Mouse (Mus musculus) stomach, embryonic 15.5 days (tissue): ENCODE results near the gene Slc22a20. TPM values are rescaled to one million over a fixed set of nuclear protein-coding genes. Genes with fewer than 3 reads are reported as not detected.
A peak's percentile ranks its signal among the peaks of the same experiment; 100 is the strongest.

Experiments
- ATAC-seq: fragments of 200-750 bp; cut with Nextera tagmentation; 2 replicates; pipeline ENCODE4 v1.8.0; 2017; ENCODE audit warnings: low read depth, moderate number of reproducible peaks, moderate TSS enrichment; ENCODE audit not compliant: insufficient read depth, low FRiP score
- H3K27ac ChIP-seq: fragments of 300-500 bp; sonication (generic); 2 replicates; pipeline ENCODE4 v1.5.1; 2015; ENCODE audit warnings: mild to moderate bottlenecking, inconsistent platforms
- H3K27me3 ChIP-seq: fragments of 300-500 bp; sonication (generic); replicated peaks from 2 replicates; pipeline ENCODE4 v1.6.1; 2015; ENCODE audit warnings: inconsistent platforms
- H3K36me3 ChIP-seq: fragments of 300-500 bp; sonication (generic); 2 replicates; pipeline ENCODE4 v1.6.1; 2015; ENCODE audit warnings: inconsistent platforms
- H3K4me1 ChIP-seq: fragments of 300-500 bp; sonication (generic); 2 replicates; pipeline ENCODE4 v1.6.1; 2015; ENCODE audit warnings: inconsistent platforms
- H3K4me2 ChIP-seq: fragments of 300-500 bp; sonication (generic); 2 replicates; pipeline ENCODE4 v1.6.1; 2015; ENCODE audit warnings: mild to moderate bottlenecking, inconsistent platforms
- H3K4me3 ChIP-seq: fragments of 300-500 bp; sonication (generic); replicated peaks from 2 replicates; pipeline ENCODE4 v1.5.1; 2015; ENCODE audit warnings: inconsistent platforms
- H3K9ac ChIP-seq: fragments of 300-500 bp; sonication (generic); 2 replicates; pipeline ENCODE4 v1.6.1; 2015; ENCODE audit warnings: inconsistent platforms
- H3K9me3 ChIP-seq: fragments of 300-500 bp; sonication (generic); 2 replicates; pipeline ENCODE4 v1.6.1; 2016; ENCODE audit warnings: inconsistent platforms
- WGBS: fragments of 180-500 bp; shearing (Covaris S2); methylation state at CpG from one replicate; pipeline ENCODE4 v1.1.7; 2015; 5-methylcytosine and 5-hydroxymethylcytosine counted together
- polyA plus RNA-seq: library from polyadenylated mRNA; unstranded; fragments of >200 nt; fragmentation: Nextera tagmentation; extraction: Ambion mirVana; gene quantifications from 2 replicates; pipeline ENCODE4 v1.2.1, GENCODE M21; 2015

Slc22a20 gene
- polyA plus RNA-seq, result not detected in 2 replicates

GRCm38 (mm10) chr19:5986043-5986442 lies at the start of gene Slc22a20:
Gene Slc22a20 (minus strand): TSS chr19:5986143.
- ATAC-seq, result no peak
- Histone ChIP-seq H3K9me3 (no peaks in the 10 kb centered on the region), H3K27me3 (no peaks in the 10 kb centered on the region), H3K36me3 (no peaks in the 10 kb centered on the region), H3K4me1 (peaks cover 18% of the 10 kb centered on the region), H3K27ac (no peak within 1 kb of the TSS), H3K9ac (no peak within 1 kb of the TSS), H3K4me2 (no peak within 1 kb of the TSS), H3K4me3 (no peak within 1 kb of the TSS)
- 44% methylated on average over 4 of the region's 4 CpGs for WGBS

DNA sequence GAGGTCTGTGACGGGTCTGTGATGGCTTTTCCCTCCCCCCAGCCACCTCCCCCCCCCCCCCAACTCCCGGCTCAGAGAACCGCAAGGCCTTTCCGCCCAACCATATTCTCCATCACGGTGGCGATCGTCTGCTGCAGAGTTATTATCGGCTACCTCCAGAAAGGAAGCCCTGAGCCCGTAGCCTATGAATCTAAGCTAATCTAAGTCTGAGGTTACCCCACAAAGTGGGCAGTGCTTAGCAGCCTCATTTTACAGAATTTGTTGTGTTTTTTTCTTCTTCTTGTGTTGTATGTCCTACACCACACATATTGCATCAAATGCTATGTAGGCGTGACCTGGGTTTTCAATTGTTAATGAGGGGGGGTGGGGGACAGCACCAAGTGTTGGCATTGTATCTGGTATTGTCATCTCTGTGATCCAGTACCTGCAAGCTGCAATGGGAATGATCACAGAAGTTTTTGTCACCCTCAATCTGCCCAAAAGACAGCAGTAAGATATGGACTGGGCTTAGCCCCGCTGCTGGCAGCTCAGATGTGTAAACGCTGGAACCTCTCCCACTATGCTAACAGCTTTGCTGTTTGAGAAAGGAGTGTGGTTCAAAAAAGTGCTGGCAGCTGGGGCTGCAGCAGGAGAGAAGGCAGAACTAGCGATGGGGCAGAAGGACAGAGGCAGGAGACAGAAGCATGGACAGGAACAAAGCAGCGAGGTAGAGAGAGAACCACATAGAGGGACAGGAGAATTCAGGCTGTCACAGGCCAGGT lies 44.8 kb upstream of the Slc22a20 start:
- Histone ChIP-seq H3K27ac (no peak overlapping the region), H3K36me3 (no peaks in the 10 kb centered on the region), H3K27me3 (no peaks in the 10 kb centered on the region), H3K4me1 (no peaks in the 10 kb centered on the region), H3K9me3 (no peaks in the 10 kb centered on the region), H3K9ac (no peak overlapping the region), H3K4me2 (no peak overlapping the region), H3K4me3 (no peak overlapping the region)
- WGBS, result 64% methylated on average over 14 of the region's 14 CpGs
- ATAC-seq, result no peak

DNA sequence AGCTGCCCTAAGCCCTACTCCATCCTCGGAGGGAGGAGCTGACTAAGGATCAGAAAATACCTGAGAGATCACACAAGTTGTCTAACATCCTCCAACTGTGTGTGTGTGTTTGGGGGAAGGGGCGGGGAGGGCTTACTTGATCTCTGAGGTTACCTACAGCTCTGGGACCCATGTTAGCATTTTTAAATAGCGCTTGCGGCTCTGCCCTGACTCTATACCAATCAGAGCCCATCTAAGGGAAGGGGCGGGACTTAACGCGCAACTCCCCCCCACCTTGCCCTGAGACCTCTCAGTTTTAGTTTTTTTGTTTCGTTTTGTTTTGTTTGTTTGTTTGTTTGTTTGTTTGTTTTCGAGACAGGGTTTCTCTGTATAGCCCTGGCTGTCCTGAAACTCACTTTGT lies 43.5 kb upstream of the Slc22a20 start:
- WGBS, result 73% methylated on average over 9 of the region's 9 CpGs
- no peak overlapping the region for H3K9ac ChIP-seq
- H3K4me3 ChIP-seq, result no peak overlapping the region
- no peaks in the 10 kb centered on the region for H3K36me3 ChIP-seq
- no peak overlapping the region for H3K4me2 ChIP-seq
- no peaks in the 10 kb centered on the region for H3K9me3 ChIP-seq
- no peak overlapping the region for H3K27ac ChIP-seq
- no peaks in the 10 kb centered on the region for H3K4me1 ChIP-seq
- ATAC-seq, result no peak
- no peaks in the 10 kb centered on the region for H3K27me3 ChIP-seq

DNA sequence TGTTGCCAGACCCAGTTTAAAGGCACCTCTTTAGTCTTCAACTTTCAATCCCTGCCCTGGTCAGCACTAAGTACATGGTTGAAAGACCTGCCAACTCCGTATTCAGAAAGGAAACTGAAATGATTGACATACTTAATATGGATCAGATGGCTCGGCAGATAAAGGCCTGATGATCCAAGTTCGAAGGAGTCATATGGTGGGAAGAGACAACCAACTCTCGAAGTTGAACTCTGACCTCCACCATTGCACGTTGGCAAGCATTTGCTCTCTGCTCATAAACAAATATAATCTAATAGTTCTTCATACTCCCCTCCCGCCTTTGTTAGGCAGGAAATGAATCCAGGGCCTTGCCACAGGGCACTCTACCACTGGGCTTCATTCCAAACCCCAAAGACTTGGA lies 43.0 kb upstream of the Slc22a20 start:
- no peak for ATAC-seq
- H3K36me3 ChIP-seq, result no peaks in the 10 kb centered on the region
- WGBS, result 71% methylated on average over 6 of the region's 6 CpGs
- H3K27ac ChIP-seq, result no peak overlapping the region
- no peak overlapping the region for H3K4me2 ChIP-seq
- no peak overlapping the region for H3K9ac ChIP-seq
- H3K4me1 ChIP-seq, result no peaks in the 10 kb centered on the region
- no peaks in the 10 kb centered on the region for H3K27me3 ChIP-seq
- no peaks in the 10 kb centered on the region for H3K9me3 ChIP-seq
- H3K4me3 ChIP-seq, result no peak overlapping the region

GRCm38 (mm10) chr19:6023930-6024329 lies 38.0 kb upstream of the Slc22a20 start:
- Histone ChIP-seq H3K27me3 (no peaks in the 10 kb centered on the region), H3K4me2 (no peak overlapping the region), H3K27ac (no peak overlapping the region)

DNA sequence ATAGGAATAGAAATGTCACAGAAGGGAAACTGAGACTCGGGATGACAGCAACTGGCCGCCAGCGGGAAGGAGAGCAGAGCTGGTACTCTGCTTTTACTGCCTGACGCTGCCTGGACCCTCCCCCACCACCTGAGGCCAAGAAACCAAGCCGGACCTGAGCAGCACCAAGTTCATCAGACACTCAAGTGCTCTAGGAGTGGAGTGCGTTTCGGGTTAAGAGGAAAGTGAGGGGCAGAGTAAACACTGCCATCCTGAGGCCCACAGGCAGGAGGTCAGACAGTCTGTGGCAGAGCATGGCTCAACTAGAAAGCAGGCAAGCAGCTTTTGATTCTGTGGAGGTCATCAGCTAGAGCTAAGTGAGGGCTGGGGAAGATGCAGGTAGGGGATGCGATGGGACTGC lies 37.1 kb upstream of the Slc22a20 start:
- Histone ChIP-seq H3K36me3 (no peaks in the 10 kb centered on the region), H3K27me3 (no peaks in the 10 kb centered on the region), H3K9ac (no peak overlapping the region), H3K27ac (no peak overlapping the region), H3K4me2 (no peak overlapping the region), H3K9me3 (no peaks in the 10 kb centered on the region), H3K4me1 (no peaks in the 10 kb centered on the region), H3K4me3 (no peak overlapping the region)
- ATAC-seq, result no peak
- 57% methylated on average over 8 of the region's 8 CpGs for WGBS

More at GRCm38 (mm10) chr19:6023930-6024329, 38.0 kb upstream of the Slc22a20 start:
- H3K36me3 ChIP-seq, result no peaks in the 10 kb centered on the region
- H3K4me3 ChIP-seq, result no peak overlapping the region
- no peaks in the 10 kb centered on the region for H3K4me1 ChIP-seq
- ATAC-seq, result no peak
- no peak overlapping the region for H3K9ac ChIP-seq
- WGBS, result 78% methylated on average over 7 of the region's 7 CpGs
- H3K9me3 ChIP-seq, result no peaks in the 10 kb centered on the region

DNA sequence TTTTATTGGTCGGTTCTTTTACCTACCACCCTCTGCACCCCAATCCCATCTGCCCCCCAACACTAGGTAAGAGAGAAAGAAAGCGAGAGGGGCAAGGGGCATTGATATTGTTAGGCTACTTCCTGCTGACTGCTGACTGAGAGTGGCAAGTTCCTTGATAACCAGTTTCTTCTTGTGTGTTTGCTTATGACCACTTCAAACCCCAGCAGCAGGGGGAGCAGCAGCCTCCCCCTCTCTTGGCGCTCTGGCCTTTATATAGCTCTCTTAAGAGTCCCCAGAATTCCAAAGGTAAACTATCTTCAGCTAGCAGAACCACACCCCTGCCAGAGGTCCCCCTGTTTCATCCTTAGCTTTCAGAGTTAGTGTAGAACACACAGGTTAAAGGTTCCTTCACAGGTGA lies 34.3 kb upstream of the Slc22a20 start:
- Histone ChIP-seq H3K9ac (no peak overlapping the region), H3K4me1 (peaks cover 6% of the 10 kb centered on the region), H3K9me3 (no peaks in the 10 kb centered on the region), H3K27ac (no peak overlapping the region), H3K4me2 (no peak overlapping the region), H3K36me3 (no peaks in the 10 kb centered on the region), H3K27me3 (no peaks in the 10 kb centered on the region), H3K4me3 (no peak overlapping the region)
- 48% methylated on average over 3 of the region's 3 CpGs for WGBS
- no peak for ATAC-seq

DNA sequence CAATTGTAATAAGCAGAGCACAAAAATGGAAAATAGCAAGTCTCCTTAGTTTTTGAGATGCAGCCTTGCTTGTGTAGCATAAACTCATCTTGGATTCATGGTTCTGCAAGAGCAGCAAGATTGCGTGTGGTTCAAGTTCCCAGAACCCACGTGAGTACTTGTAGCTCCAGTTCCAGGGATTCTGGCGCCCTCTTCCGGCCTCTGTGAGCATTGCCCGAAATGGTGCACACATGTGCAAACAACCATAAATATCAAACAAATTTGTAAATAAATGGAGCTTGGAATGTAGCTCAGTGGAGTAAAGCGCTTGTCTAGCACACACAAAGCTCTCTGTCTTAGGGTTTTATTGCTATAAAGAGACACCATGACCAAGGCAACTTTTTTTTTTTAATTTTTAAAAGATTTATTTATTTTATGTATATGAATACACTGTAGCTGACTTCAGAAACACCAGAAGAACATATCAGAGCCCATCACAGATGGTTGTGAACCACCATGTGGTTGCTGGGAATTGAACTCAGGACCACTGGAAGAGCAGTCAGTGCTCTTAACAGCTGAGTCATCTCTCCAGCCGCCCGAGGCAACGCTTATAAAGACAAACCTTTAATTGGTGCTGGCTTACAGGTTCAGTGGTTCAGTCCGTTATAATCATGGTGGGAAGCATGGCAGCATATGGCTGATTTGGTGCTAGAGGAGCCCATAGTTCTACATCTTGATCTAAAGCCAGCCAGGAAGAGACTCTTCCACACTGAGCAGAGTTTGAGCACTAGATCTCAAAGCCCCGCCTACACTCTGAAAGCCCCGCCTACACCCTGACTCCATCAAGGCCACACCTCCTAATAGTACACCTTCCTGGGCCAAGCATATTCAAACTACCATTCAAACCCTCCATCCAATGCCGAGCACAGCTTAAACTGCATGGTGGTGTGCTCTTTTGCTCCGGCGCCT lies 32.5 kb upstream of the Slc22a20 start:
- ATAC-seq, result peak; percentile 41; the same call in 1 of the 2 replicates
- Histone ChIP-seq H3K9me3 (no peaks in the 10 kb centered on the region), H3K9ac (no peak overlapping the region), H3K4me2 (no peak overlapping the region), H3K27ac (no peak overlapping the region), H3K4me3 (no peak overlapping the region), H3K27me3 (no peaks in the 10 kb centered on the region), H3K4me1 (peaks cover 12% of the 10 kb centered on the region), H3K36me3 (no peaks in the 10 kb centered on the region; the same call in 1 of the 2 replicates)
- 29% methylated on average over 15 of the region's 15 CpGs for WGBS

DNA sequence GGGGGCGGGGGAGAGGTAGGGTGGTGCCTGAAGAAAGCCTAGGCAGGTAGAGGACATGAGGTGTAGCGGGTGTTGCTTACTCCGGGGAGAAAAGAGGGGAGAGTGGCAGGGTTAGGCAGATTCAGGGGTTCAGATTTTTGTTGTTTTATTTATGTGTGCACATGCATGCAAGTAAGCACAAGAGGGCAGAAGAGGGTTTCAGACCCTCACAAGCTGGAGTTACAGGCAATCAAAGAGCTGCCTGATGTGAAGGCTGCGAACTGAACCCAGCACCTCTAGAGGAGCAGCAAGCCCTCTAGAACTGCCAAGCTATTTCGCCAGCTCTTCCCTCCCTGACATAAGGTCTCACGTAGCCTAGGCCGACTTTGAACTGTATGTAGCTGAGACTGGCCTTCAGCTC lies 30.6 kb upstream of the Slc22a20 start:
- Histone ChIP-seq H3K9me3 (no peaks in the 10 kb centered on the region), H3K4me2 (no peak overlapping the region)

DNA sequence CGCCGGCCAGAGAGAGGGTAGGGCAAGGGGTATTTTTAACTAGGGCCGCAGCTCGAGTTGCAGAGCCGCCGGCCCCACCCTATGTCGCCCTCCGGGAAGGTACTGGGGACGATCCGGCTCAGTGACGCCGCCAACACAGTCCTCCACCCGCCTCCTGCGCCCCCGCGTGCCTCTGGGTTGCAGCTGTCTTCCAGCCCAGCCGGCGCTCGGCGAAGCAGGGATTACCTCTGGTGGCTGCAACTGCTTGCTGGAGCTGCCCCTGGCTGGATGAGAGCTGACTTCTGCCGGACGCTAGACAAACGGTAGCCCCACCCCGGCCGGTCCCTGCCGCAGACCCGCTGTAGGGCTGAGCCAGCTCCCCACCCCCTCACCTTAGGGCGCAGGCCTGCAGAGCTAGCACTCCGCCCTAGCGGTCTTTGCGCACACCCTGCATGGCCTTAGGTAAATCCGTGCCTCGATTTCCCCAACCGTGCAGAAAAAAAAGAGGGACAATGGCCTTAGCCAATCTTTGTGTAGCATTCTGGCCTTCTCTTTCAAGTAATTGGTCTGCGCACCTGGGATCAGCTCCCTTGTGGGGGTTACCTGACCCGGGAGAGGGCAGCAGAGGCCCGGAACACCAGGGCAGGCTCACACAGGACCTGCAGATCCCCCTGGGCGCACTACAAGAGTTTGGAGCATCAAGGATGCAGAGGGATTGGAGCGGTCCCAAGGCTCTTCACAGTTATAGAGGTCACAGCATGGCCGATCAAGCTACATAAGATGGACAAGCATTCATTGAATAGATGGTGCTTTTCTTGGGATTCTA lies 29.8 kb upstream of the Slc22a20 start, which contains the start of gene Capn1:
Capn1 (minus strand) TSS at position 387 of the 805 bp plus-strand sequence.
- no peaks in the 10 kb centered on the region for H3K9me3 ChIP-seq
- WGBS, result 3% methylated on average over 40 of the region's 40 CpGs
- H3K27ac ChIP-seq, result peak within 1 kb of the TSS; percentile 71
- H3K4me2 ChIP-seq, result peak within 1 kb of the TSS; percentile 88
- no peaks in the 10 kb centered on the region; the same call in 1 of the 2 replicates for H3K36me3 ChIP-seq
- peak within 1 kb of the TSS; percentile 57 for H3K4me3 ChIP-seq
- peaks cover 12% of the 10 kb centered on the region for H3K4me1 ChIP-seq
- peak; percentile 63 for ATAC-seq
- H3K27me3 ChIP-seq, result no peaks in the 10 kb centered on the region
- H3K9ac ChIP-seq, result peak within 1 kb of the TSS; percentile 50

More for the DNA sequence above, 30.6 kb upstream of the Slc22a20 start:
- H3K9ac ChIP-seq, result no peak overlapping the region
- H3K4me1 ChIP-seq, result peaks cover 12% of the 10 kb centered on the region
- WGBS, result 52% methylated on average over 7 of the region's 7 CpGs
- ATAC-seq, result no peak
- H3K4me3 ChIP-seq, result no peak overlapping the region
- H3K27me3 ChIP-seq, result no peaks in the 10 kb centered on the region
- H3K27ac ChIP-seq, result no peak overlapping the region
- H3K36me3 ChIP-seq, result no peaks in the 10 kb centered on the region; the same call in 1 of the 2 replicates

- peak overlapping the region; percentile 71 for H3K27ac ChIP-seq
- WGBS, result 2% methylated on average over 16 of the region's 18 CpGs
- peak overlapping the region; percentile 88 for H3K4me2 ChIP-seq
- H3K4me1 ChIP-seq, result peaks cover 12% of the 10 kb centered on the region
- ATAC-seq, result peak; percentile 93
- no peaks in the 10 kb centered on the region for H3K9me3 ChIP-seq
- H3K4me3 ChIP-seq, result peak overlapping the region; percentile 57
- no peaks in the 10 kb centered on the region; the same call in 1 of the 2 replicates for H3K36me3 ChIP-seq
- peak overlapping the region; percentile 50 for H3K9ac ChIP-seq
- no peaks in the 10 kb centered on the region for H3K27me3 ChIP-seq
These were observed 29.1 kb upstream of the Slc22a20 start for GRCm38 (mm10) chr19:6014991-6015510.
